Mouse (Mus musculus): ENCODE data around the gene Rtn4rl1. TPM values are rescaled to one million over a fixed set of nuclear protein-coding genes. Genes with fewer than 3 reads are reported as not detected.

The Rtn4rl1 gene
- polyA plus RNA-seq, 1 experiment from 2014 or later, result 1.4 TPM

- H3K4me2 ChIP-seq (ENCODE audit: low read depth, low read length), result no peak overlapping the region
- ATAC-seq (ENCODE audit: insufficient read depth, low FRiP score), result no peak
- no peaks in the 10 kb centered on the region for H3K9me3 ChIP-seq (replicated peaks; ENCODE audit: control insufficient read depth, low read length)
- H3K4me1 ChIP-seq (ENCODE audit: control insufficient read depth, insufficient read depth, low read length), result peaks cover 13% of the 10 kb centered on the region
- no peaks in the 10 kb centered on the region for H3K36me3 ChIP-seq (ENCODE audit: control insufficient read depth, insufficient read depth, low read length)
- no peak overlapping the region for H3K9ac ChIP-seq (ENCODE audit: low read length)
- 65% methylated on average over 6 of the region's 6 CpGs for WGBS
- no peaks in the 10 kb centered on the region for H3K27me3 ChIP-seq (ENCODE audit: control insufficient read depth, insufficient read depth, low read length)
- no peak overlapping the region for H3K4me3 ChIP-seq (replicated peaks; ENCODE audit: low read length)
- H3K27ac ChIP-seq (ENCODE audit: low read length), result no peak overlapping the region
Measured at GRCm38 (mm10) chr11:75263964-75264312, 70.4 kb downstream of the Rtn4rl1 start.

- no peak overlapping the region for H3K9ac ChIP-seq (ENCODE audit: low read length)
- H3K27ac ChIP-seq (ENCODE audit: low read length), result no peak overlapping the region
- no peak overlapping the region for H3K4me2 ChIP-seq (ENCODE audit: low read depth, low read length)
- no peaks in the 10 kb centered on the region for H3K27me3 ChIP-seq (ENCODE audit: control insufficient read depth, insufficient read depth, low read length)
- ATAC-seq (ENCODE audit: insufficient read depth, low FRiP score), result no peak
- no peak overlapping the region for H3K4me3 ChIP-seq (replicated peaks; ENCODE audit: low read length)
- 88% methylated on average over 6 of the region's 6 CpGs for WGBS
- H3K9me3 ChIP-seq (replicated peaks; ENCODE audit: control insufficient read depth, low read length), result no peaks in the 10 kb centered on the region
- no peaks in the 10 kb centered on the region for H3K36me3 ChIP-seq (ENCODE audit: control insufficient read depth, insufficient read depth, low read length)
- H3K4me1 ChIP-seq (ENCODE audit: control insufficient read depth, insufficient read depth, low read length), result peaks cover 13% of the 10 kb centered on the region
Measured at GRCm38 (mm10) chr11:75264550-75264949, 71.0 kb downstream of the Rtn4rl1 start.

DNA sequence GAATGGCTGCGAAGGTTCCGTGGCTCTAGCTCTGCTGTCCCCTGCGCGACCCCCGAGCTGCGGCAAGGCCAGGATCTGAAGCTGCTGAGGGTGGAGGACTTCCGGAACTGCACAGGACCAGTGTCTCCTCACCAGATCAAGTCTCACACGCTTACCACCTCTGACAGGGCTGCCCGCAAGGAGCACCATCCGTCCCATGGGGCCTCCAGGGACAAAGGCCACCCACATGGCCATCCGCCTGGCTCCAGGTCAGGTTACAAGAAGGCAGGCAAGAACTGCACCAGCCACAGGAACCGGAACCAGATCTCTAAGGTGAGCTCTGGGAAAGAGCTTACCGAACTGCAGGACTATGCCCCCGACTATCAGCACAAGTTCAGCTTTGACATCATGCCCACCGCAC lies 72.0 kb downstream of the Rtn4rl1 start:
- no peaks in the 10 kb centered on the region for H3K9me3 ChIP-seq (replicated peaks; ENCODE audit: control insufficient read depth, low read length)
- WGBS, result 78% methylated on average over 15 of the region's 15 CpGs
- no peak overlapping the region for H3K9ac ChIP-seq (ENCODE audit: low read length)
- H3K4me2 ChIP-seq (ENCODE audit: low read depth, low read length), result no peak overlapping the region
- no peak overlapping the region for H3K27ac ChIP-seq (ENCODE audit: low read length)
- H3K4me3 ChIP-seq (replicated peaks; ENCODE audit: low read length), result no peak overlapping the region
- peaks cover 10% of the 10 kb centered on the region for H3K4me1 ChIP-seq (ENCODE audit: control insufficient read depth, insufficient read depth, low read length)
- H3K36me3 ChIP-seq (ENCODE audit: control insufficient read depth, insufficient read depth, low read length), result no peaks in the 10 kb centered on the region
- no peak for ATAC-seq (ENCODE audit: insufficient read depth, low FRiP score)
- no peaks in the 10 kb centered on the region for H3K27me3 ChIP-seq (ENCODE audit: control insufficient read depth, insufficient read depth, low read length)

GRCm38 (mm10) chr11:75267826-75268281 lies 74.3 kb downstream of the Rtn4rl1 start:
- H3K9ac ChIP-seq (ENCODE audit: low read length), result no peak overlapping the region
- ATAC-seq (ENCODE audit: insufficient read depth, low FRiP score), result no peak
- H3K36me3 ChIP-seq (ENCODE audit: control insufficient read depth, insufficient read depth, low read length), result no peaks in the 10 kb centered on the region
- H3K4me2 ChIP-seq (ENCODE audit: low read depth, low read length), result no peak overlapping the region
- H3K9me3 ChIP-seq (replicated peaks; ENCODE audit: control insufficient read depth, low read length), result no peaks in the 10 kb centered on the region
- 56% methylated on average over 9 of the region's 9 CpGs for WGBS
- H3K27ac ChIP-seq (ENCODE audit: low read length), result no peak overlapping the region
- no peaks in the 10 kb centered on the region for H3K27me3 ChIP-seq (ENCODE audit: control insufficient read depth, insufficient read depth, low read length)
- H3K4me3 ChIP-seq (replicated peaks; ENCODE audit: low read length), result no peak overlapping the region
- peaks cover 3% of the 10 kb centered on the region for H3K4me1 ChIP-seq (ENCODE audit: control insufficient read depth, insufficient read depth, low read length)

DNA sequence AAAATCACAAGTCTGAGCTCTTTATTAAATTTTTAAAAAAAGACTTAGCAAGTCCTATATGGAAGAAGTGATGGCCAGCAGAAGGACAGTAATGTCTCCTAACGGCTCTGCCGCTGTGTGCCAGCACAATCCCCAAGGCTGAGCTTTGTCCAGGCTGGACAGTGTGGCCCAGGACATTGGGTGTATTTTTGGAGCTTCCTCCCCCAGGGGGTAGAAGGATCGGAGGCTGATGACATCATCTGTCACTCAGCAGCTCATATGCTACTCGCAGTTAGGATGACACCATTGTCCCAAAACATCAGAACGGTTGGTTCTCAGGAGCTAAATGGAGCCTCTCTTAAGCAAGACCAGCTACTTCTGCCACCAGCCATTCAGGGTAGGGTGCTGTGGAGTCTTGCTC lies 74.9 kb downstream of the Rtn4rl1 start:
- no peaks in the 10 kb centered on the region for H3K9me3 ChIP-seq (replicated peaks; ENCODE audit: control insufficient read depth, low read length)
- H3K27me3 ChIP-seq (ENCODE audit: control insufficient read depth, insufficient read depth, low read length), result no peaks in the 10 kb centered on the region
- no peak overlapping the region for H3K4me2 ChIP-seq (ENCODE audit: low read depth, low read length)
- no peak for ATAC-seq (ENCODE audit: insufficient read depth, low FRiP score)
- no peaks in the 10 kb centered on the region for H3K4me1 ChIP-seq (ENCODE audit: control insufficient read depth, insufficient read depth, low read length)
- H3K27ac ChIP-seq (ENCODE audit: low read length), result no peak overlapping the region
- H3K4me3 ChIP-seq (replicated peaks; ENCODE audit: low read length), result no peak overlapping the region
- H3K36me3 ChIP-seq (ENCODE audit: control insufficient read depth, insufficient read depth, low read length), result no peaks in the 10 kb centered on the region
- 75% methylated on average over 5 of the region's 5 CpGs for WGBS
- no peak overlapping the region for H3K9ac ChIP-seq (ENCODE audit: low read length)

GRCm38 (mm10) chr11:75269213-75269612 lies 75.6 kb downstream of the Rtn4rl1 start:
- H3K4me3 ChIP-seq (replicated peaks; ENCODE audit: low read length), result no peak overlapping the region
- no peak overlapping the region for H3K4me2 ChIP-seq (ENCODE audit: low read depth, low read length)
- no peaks in the 10 kb centered on the region for H3K27me3 ChIP-seq (ENCODE audit: control insufficient read depth, insufficient read depth, low read length)
- H3K9ac ChIP-seq (ENCODE audit: low read length), result no peak overlapping the region
- H3K9me3 ChIP-seq (replicated peaks; ENCODE audit: control insufficient read depth, low read length), result no peaks in the 10 kb centered on the region
- H3K27ac ChIP-seq (ENCODE audit: low read length), result no peak overlapping the region
- WGBS, result 70% methylated on average over 4 of the region's 4 CpGs
- no peaks in the 10 kb centered on the region for H3K4me1 ChIP-seq (ENCODE audit: control insufficient read depth, insufficient read depth, low read length)
- ATAC-seq (ENCODE audit: insufficient read depth, low FRiP score), result no peak
- H3K36me3 ChIP-seq (ENCODE audit: control insufficient read depth, insufficient read depth, low read length), result no peaks in the 10 kb centered on the region

GRCm38 (mm10) chr11:75270276-75270984 lies 76.8 kb downstream of the Rtn4rl1 start:
- Histone ChIP-seq H3K4me3 (replicated peaks; ENCODE audit: low read length) (no peak overlapping the region), H3K27me3 (ENCODE audit: control insufficient read depth, insufficient read depth, low read length) (no peaks in the 10 kb centered on the region), H3K4me2 (ENCODE audit: low read depth, low read length) (no peak overlapping the region), H3K4me1 (ENCODE audit: control insufficient read depth, insufficient read depth, low read length) (no peaks in the 10 kb centered on the region), H3K9ac (ENCODE audit: low read length) (no peak overlapping the region), H3K9me3 (replicated peaks; ENCODE audit: control insufficient read depth, low read length) (no peaks in the 10 kb centered on the region), H3K27ac (ENCODE audit: low read length) (no peak overlapping the region), H3K36me3 (ENCODE audit: control insufficient read depth, insufficient read depth, low read length) (no peaks in the 10 kb centered on the region)
- WGBS, result 74% methylated on average over 8 of the region's 8 CpGs
- no peak for ATAC-seq (ENCODE audit: insufficient read depth, low FRiP score)

DNA sequence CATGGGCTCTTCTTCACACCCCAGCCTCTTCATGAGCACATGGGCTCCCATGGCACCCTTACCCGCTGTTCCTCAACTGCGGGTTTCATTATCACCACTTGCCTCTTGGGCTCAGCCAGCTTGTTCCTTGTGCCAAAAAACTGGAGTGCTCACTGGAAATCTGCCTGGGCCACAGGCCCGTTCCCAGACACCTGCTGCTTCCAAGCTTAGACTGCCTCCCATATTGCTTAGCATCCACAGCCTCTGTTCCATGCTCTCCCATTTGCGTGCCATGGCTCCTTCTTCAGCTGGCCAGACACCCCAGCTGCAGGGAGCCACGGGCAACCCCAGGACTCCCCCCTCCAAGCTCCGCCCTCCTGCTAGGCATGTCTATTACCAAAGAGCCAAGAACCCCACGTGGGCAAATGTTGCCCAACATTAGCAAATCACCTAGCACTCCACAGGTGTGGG lies 77.4 kb downstream of the Rtn4rl1 start:
- no peak overlapping the region for H3K27ac ChIP-seq (ENCODE audit: low read length)
- no peaks in the 10 kb centered on the region for H3K4me1 ChIP-seq (ENCODE audit: control insufficient read depth, insufficient read depth, low read length)
- no peak for ATAC-seq (ENCODE audit: insufficient read depth, low FRiP score)
- H3K4me2 ChIP-seq (ENCODE audit: low read depth, low read length), result no peak overlapping the region
- no peak overlapping the region for H3K4me3 ChIP-seq (replicated peaks; ENCODE audit: low read length)
- no peaks in the 10 kb centered on the region for H3K36me3 ChIP-seq (ENCODE audit: control insufficient read depth, insufficient read depth, low read length)
- no peak overlapping the region for H3K9ac ChIP-seq (ENCODE audit: low read length)
- 66% methylated on average over 7 of the region's 7 CpGs for WGBS
- no peaks in the 10 kb centered on the region for H3K9me3 ChIP-seq (replicated peaks; ENCODE audit: control insufficient read depth, low read length)
- H3K27me3 ChIP-seq (ENCODE audit: control insufficient read depth, insufficient read depth, low read length), result no peaks in the 10 kb centered on the region

DNA sequence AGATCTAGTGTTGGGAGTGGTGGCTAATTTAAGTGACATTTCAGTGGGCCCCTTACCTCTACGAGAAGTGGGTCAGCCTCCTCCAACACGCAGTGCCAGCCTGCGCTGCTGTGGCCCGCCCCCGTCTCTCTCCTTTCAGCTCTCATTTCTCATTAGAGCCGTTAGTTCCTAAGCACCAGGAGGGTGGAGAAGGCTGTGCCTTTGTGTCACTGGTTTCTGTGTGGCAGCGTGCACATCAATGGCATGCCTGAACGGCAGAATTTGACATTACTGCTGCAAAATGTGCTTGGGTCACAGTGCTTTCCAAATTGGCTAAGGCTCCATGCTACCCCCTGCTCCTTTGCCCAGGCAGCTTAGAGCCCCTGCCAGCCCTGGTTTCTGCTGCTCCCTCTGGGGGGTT lies 79.9 kb downstream of the Rtn4rl1 start:
- Histone ChIP-seq H3K27me3 (ENCODE audit: control insufficient read depth, insufficient read depth, low read length) (no peaks in the 10 kb centered on the region), H3K36me3 (ENCODE audit: control insufficient read depth, insufficient read depth, low read length) (no peaks in the 10 kb centered on the region), H3K9me3 (replicated peaks; ENCODE audit: control insufficient read depth, low read length) (no peaks in the 10 kb centered on the region), H3K4me2 (ENCODE audit: low read depth, low read length) (no peak overlapping the region), H3K4me3 (replicated peaks; ENCODE audit: low read length) (no peak overlapping the region), H3K9ac (ENCODE audit: low read length) (no peak overlapping the region), H3K27ac (ENCODE audit: low read length) (no peak overlapping the region), H3K4me1 (ENCODE audit: control insufficient read depth, insufficient read depth, low read length) (no peaks in the 10 kb centered on the region)
- ATAC-seq (ENCODE audit: insufficient read depth, low FRiP score), result no peak
- 24% methylated on average over 8 of the region's 8 CpGs for WGBS

All from stomach, embryonic 16.5 days (tissue).